Mouse (Mus musculus) mesoderm, embryonic 11.5 days (tissue): ENCODE measurements around the gene Mnt.

Source experiments
- DNase-seq: peaks from one replicate; pipeline ENCODE4 v3.0.0-alpha.2; 2012; ENCODE audit warnings: low read depth, low spot score

The Mnt gene

DNA sequence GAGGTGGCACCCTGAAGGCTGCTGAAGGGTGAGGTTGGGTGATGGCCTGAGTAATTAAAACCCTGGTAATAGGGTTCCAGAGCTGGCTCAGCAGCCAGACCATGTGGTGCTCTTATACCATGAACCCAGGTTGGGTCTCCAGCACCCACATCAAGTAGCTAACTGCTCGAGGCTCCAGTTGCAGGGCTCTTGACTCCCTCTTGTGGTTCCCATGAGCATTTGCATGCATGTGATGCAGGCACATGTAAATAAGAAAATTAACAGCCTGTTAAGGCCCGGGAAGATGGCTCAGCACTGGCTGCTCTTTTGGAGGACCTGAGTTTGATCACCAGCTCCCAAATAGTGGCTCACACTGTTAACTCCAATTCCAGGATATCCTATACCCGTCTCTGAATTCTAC, 15.1 kb downstream of the Mnt start:
- no peak for DNase-seq

DNA sequence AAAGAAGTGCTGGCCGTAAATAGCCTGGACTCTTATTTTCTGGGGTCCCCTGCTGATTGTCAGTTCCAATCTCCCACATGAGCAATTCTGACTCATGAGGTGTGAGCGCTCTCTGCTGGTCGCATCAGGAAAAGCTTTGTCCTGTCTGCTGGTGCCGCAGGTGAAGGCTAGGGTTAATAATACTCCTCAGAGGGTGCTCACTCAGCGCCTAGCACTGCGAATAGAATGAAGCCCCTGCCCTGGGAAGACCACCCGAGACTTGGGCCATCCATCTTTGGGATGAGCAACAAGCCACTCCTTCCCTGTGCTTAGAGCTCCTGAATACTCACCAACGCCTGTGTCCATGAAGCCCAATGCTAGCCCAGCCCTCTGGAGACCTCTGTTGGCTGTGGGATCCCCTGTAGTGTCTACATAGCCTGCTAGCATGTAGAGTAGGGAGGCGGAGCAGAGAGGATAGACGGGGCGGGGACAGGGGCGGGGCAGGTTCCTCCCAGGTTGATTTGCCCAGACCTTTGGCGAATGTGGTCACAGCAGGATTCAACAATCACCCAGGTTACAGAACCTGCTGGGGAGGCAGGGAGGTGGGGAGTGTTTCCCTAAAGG, 17.3 kb downstream of the Mnt start:
- DNase-seq: peak; percentile 73

DNA sequence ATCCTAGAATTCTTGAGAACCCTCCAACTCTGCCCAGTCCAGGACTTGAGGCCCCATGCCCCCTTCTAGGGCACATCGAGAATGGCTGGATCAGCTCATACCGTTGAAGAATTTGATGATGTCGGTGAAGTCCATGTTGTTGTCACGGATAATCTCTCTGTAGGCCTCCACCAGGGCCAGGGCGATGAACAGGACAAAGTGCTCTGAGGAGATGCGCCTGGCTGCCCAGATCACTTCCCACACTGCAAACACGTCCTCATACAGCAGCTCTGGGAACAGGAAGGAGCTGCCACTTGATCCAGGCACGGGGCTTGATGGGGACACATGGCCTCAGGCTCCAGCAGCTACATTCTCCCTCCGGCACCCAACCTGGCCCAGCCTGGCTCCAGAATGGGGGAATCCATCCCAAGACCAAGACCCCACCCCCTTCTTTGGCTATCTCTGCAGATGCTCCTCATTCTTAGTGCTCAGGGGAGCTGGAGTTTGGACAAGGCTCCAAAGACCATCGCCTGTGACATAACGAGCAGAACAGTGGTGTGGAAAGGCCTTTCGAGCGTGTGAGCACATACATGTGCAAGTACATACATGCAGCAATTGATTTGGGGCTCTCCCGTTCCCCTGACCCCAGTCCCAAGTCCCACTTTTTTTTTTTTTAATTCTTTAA, 20.4 kb downstream of the Mnt start:
- DNase-seq: no peak

DNA sequence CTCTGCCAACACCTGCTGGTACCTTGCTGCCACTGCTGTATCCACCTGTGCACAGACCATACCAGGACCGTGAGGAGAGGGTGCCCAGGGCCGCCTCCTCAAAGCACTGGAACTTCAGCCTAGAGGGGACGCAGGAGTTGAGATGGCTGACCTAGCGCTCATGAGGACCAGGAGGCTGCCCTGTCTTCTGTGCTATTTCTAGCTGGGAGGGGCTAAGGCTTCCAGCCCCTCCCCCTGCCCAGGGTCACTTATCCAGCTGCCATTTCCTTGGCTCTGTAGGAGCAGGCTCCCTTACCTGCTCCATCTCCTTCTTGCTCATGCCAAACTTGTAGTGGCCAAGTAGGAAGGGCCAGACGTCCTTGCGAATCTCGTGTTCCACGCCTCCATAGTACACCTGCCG, 27.0 kb downstream of the Mnt start:
- no peak for DNase-seq

DNA sequence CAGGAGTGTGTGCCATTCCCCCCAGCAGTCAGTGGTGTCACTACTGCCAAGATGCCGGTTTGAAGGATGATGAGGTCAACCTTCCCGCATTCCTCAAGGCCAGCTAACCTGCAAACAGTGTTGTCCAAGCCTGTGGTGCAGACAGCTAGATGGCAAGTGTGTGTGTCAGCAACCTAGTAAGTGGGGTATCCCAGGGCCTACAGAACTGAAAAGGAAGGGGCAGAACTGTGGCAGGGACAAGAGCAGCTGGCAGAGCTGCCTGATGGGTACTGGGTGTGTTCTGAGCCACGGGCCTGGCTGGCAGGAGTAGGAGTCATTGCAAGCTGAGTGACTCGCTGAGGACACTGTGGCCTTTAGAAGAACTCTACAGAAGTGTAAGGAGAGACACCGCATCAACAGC, 31.4 kb downstream of the Mnt start:
- DNase-seq: no peak

DNA sequence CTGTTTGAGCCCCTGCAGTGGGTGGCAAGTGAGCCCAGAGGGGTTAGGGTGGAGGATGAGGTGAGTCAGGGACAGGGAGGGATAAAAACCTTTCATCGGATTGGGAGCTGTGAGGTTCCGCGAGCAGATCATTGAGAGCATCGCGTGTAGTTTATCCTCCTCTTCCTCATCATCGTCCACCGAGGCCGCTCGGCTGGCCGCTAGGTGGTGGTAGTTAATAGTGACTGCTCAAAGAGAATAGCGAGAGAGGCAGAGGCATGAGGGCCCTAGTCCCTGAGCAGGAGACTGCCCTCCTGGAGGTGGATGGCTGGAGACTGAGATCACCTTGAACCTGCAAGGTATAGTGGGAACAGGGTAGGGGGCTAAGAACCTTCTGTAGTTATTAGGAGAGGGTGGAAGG, 32.8 kb downstream of the Mnt start:
- DNase-seq: no peak

DNA sequence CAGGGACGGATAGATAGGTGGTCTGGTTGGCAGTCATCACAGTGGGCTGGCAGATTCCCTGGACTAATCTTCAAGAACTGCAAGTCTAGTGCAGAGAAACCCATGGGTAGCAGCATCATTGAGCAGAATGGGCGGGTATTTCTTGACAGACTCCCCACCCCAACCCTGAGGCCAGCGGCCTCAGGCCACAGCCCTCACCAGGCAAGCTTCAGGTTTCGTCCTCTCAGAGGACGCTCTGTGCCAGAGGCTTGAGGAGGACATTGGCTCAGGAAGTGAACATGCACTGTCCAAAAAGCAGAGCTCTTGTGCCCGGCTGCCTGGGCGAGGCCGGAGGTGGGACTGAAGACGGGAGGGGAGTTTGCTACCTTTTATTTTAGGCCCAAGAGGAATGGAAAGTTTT, 33.7 kb downstream of the Mnt start:
- DNase-seq: no peak

DNA sequence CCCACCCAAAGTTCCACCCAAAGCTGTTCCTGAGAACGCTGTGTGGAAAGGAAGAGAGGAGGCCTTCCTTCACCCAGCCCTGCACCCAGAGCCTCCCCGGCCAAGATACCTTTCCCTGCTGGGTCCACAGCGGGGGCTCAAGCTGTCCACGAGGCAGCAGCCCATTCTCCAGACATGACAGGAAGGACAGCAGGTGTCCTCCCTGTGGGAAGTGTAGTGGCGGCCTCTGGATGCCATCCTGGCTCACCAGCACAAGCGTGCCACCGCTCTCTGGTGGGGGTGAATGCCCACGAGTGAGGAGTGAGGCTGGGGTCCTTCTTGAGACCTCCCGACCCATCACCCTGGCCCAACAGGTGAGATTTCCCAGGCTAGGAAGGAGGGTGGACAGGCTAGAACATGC, 34.5 kb downstream of the Mnt start:
- DNase-seq: no peak

DNA sequence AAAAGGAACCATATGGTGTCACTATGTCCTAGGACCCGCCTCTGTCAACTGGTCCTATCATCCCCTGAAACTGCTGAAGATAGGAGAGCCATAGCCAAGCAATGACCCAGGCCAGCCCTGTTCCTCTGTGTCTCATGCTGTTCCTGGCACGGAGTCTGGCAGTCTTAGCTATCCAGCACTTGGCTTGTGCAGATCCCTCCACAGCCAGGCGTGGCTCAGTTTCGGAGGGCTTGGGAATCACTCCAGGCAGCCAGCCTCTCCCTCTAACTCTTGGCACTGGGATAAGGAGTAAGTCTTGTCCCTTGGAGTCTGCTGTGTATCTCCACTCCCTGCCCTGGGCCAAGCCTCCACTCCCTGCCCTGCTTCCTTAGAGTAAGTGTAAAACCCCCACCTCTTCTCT, 35.9 kb downstream of the Mnt start:
- DNase-seq: no peak

DNA sequence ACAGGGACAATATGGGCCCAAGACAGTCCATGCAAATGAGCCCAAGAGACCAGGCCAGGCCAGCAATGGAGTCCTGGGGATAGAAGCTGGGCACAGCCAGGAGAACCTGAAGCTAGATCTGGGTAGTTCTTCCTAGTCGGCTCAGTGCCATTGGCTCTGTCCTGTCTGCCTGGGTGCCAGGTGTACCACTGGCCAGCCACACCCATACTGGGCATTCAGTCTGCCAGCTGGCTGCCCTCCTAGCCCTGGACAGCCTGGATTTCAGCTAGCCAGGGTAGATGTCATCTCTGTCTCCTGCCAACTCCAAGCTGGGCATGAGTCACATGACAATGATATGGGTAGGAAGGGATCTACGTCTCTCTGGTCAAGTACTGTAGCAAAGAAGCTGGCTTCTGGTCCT, 36.5 kb downstream of the Mnt start:
- DNase-seq: no peak

DNA sequence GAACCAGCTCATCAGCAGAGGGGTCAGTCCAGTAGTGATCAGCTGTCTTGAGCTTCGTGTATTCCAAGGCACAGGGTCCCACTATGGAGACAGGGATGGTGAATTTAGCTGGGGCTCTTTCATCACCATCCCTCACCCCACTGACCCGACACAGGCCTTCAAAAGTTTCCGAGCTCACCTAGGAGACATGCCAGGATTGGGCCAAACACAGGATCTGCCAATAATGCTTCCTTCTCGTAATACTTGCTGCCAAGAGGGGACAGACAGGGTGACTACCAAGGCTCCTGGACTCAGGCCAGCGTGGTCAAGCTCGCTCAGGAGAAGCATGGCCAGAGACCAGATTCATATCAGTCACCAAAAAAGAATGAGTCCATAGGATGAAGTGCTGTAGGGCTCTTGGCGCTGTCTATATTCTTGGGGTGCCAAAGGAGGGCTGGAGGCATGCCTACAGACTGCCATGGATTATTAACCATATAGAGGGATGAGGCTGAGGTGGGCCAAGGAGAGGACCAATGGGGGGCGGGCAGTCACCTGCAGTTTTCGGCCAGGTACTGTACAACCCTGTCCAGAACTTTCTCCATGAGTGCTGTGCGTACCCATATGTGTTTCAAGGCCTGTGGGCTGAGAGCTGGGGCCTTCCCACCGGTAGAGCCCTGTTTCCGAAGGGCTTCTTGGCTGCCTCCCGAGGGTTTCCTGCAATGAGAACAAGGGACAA, 37.5 kb downstream of the Mnt start:
- no peak for DNase-seq

DNA sequence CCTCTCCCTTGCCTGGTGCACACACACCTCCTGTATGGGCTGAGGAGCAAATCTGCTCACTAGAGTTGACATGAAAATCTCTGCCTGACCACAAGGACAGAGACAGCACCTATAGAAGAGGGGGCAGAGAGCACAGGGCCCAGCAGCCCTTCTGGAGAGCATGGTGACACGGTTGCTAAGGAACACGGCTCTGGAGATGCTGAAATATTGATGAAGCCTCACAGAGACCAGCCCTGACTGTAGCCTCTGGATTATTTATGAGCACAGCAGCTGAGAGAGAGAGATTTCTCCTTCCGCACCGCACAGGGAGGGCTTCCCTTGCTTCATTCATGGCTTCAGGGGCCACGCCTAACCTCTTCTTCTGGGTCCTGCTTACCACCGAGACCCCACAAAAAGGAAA, 38.9 kb downstream of the Mnt start:
- peak; percentile 24 for DNase-seq

DNA sequence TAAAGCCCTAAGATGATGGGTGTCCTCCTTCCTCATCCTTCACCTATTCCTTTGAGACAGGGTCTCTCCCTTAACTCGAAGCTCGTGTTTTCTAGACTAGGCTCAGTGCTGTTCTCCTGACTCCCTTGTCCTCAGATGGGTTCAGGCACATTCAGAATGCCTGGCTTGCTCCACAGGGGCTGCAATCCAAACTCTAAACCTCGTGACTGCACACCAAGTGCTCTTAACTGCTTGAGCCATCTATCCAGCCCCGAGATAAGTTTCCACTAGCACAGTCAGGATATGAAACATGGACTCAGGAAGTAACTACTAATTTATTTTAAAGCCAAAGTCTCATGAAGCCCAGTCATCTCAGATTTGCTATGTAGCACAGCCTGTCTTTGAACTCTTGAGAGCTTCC, 39.8 kb downstream of the Mnt start:
- no peak for DNase-seq

DNA sequence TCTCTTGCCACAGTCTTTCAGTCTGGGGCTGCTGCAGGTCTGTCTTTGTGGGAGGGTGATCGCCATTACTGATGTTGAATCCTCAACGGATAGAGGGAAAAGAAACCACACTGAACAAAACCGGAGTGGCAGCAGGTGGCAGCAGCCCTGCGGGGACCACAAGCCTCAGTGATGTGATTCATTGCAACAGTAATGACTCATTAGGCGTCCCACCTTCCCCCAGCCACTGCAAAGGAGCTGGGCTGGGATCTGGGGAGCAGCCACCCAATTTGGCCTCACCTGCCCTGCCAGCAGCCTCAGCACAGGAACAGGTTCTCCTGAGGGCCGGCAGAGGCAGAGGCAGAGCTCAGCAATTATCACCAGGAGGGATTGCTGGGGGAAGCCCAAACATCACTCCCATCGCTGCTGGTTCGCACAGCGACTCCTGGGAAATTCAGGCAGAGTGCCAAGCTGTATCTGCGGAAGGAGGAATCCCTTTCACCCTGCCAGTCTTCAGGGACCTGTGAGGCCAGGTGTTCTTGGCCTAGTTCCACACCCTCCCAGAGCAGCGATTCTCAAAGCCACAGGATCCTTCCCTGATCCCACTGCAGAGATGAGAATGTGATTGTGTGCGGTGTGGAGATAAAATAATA, 40.4 kb downstream of the Mnt start:
- no peak for DNase-seq

DNA sequence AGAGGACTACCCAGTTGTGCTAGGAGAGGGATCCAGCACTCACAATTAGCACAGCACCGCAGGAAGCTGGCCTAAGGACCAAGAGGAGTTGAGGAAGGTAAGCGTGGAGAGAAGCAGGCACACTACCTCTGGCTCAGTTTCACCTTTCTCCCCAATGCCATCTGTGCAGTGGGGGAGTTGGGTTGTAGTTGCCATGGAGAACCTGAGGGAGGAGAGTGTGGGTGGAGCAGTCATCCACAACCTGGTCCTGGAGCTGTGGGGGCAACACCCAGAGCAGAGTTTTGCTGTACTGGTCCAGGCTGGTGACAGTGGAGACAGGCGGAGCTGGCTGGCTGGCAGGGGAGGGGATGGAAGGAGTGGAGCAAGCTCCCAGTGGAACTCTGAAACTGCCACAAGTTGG, 43.9 kb downstream of the Mnt start:
- DNase-seq: no peak

DNA sequence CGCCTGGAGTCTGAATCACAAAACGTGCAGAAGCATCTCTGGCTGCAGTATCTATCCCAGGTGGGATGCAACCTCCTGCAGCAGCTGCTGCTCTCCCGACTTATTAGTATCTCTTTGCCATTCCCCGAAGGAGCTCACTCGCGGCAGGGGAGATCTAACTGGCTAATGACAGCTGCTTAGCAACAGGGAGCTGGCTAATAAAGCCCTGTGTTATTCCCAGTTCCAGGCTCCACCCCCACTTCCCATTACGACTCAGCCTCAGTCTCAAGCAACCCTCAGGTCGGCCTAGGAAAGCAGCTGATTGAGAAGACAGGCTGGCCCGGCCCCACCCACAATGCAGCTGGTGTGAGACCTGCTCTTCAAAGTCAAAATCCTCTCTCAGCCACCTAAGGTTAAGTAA, 46.1 kb downstream of the Mnt start:
- DNase-seq: peak; percentile 74

DNA sequence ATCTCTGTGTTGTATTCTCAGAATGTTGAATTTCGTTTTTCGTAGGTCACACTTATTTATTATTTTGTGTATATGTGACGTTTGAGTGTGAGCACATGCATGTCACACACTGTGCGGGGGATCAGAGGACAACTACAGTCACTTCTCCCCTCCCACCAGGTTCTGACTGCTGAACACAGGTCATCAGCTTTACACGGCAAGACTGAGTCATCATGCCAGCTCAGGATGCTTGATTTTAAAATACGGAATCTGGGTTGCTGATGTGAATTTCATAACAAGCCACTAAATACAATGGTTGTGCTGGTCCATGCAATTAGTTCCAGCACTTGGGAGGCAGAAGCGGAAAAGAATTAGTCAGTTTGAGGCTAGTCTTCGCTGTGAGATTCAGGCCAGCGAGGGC, 50.3 kb downstream of the Mnt start:
- no peak for DNase-seq

DNA sequence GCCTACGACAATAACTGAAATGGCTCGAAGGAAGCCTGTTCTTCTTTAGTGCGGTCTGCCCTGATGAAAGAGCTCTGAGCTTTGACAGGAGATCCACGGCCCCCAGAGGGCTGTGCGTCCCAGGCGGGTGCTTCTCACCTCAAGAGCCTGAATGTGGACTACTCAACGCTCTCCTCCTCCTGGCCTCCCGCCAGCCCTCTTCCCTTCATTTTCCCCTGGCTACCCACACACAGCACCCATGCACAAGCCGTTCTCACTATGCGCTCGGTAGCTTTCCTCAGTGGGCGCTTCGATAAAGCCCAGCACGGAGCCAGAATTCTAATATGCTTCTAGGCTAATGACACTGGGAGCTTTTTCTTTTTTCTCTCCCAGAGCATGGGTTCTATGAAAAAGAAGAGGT, 51.3 kb downstream of the Mnt start:
- DNase-seq: no peak

DNA sequence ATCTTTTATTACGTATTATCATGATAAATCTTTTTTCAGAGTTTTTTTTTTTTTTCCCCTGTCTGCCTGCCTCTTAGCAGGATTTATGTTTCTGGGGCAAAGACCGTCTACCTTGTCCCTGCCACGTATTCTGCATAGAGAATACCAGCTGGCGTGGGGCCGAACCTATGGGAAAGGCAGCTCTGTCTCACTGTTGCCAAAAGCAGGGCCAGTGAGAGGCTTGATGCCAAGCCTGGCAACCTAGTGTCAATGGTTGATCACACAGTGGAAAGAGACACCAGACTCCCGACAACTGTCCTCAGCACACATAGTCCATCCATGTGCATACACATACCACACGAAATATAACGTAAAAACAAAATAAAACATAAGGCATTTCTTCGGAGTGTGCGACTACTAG, 52.4 kb downstream of the Mnt start:
- no peak for DNase-seq

DNA sequence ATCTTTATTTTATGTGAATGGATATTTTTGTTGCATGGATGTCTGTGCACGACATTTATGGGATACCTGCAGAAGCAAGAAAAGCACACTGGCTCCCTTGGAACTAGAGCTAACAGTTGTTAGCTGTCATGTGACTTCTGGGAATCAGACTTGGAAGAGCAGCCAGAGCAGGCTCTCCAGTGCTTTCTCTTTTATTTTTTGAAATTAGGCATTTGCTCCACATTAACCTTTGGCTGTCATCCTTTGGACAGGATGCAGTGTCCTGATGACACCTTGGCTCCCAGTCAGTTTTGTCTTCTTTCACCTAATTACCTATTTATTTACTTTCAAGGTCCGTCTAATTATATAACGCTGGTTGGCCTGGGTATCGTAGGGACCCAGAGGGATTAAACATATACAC, 63.9 kb downstream of the Mnt start:
- DNase-seq: no peak
